Mouse (Mus musculus) brain, embryonic 18.5 days (tissue): ENCODE measurements around the gene Apoa1.
A peak's percentile ranks its signal among the peaks of the same experiment; 100 is the strongest.

Experiments used
- DNase-seq: peaks from one replicate; pipeline ENCODE4 v3.0.0-alpha.2; 2012; ENCODE audit warnings: low read depth, low spot score

Gene Apoa1

DNA sequence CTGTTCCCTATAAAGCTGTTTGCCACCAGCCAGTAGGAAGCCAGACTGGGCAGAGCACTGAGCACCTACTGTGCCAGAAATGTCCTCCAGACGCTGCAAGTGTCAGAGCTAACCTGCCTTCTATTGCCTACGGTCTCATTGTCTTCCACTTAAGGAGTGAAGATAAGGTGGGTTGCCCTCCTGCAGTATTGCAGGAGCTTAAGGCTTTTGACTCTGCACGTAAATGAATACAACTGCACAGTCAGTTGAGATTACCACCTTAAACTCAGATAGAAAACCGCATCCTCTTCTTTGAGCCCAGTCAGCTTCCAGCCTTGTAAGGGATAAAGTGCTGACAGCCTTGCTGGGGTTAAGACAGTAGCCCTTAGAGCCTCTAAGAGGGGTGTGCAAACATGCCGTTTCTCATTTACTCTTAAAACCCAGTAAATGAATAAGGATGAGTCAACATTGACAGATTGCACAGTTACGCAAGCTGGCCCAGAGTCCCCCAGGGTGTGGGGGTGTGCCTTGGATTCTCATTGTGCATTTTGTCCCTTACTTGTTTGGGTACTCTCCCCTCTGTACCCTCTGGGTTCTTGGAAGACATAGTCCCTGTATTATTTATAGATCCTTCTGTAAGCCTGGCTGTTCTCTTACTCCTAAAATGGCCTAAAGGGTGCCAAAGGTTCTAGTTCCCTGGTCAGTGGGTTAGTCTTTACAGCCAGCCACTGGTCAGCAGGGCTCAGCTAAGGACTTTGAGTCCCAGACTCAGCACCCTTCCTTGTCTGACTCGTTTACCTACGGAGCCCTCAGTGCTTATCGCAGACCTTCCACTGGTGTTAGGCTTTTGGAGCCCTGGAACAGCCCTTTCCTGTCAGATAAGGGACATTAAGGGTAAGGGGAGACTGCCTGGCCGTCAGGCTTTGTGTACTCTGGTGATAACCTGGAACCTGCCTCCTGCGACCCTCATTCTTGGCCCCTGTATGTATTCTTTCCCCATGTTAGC, 12.8 kb upstream of the Apoa1 start:
- DNase-seq: no peak

DNA sequence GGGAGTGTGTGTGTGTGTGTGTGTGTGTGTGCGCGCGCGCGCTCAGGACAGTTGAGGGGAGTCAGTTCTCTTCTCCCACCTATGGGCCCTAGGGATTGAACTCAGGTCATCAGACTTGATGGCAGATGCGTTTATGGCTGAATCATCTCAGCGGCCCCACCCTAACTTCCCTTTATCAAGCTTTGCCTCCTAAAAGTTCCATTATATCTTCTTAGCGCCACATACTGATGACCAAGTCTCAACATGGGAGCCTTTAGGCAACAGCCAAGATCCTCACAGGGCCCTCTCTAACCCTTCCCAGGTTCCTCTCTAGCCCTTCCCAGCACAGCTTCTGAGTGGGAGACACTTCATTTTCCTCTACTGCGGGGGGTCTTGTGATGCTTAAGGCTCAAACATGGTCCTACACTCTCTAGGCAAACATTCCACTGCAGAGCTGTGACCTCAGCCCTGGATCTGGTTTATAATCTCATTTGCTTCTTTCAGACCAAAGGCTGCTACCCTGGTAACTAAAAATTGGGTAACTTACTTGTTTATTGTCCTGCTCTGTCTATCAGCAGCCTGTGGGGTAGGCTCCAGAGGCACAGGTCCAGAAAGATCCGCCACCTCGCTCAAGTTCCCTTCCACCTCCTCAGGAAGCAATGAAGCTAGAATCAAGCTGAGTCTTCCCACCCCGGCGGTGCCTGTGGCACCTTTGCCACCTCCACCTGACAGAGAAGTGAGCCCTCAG, 11.5 kb upstream of the Apoa1 start:
- DNase-seq: no peak

GRCm38 (mm10) chr9:46218176-46218575, 10.2 kb upstream of the Apoa1 start:
- no peak for DNase-seq

DNA sequence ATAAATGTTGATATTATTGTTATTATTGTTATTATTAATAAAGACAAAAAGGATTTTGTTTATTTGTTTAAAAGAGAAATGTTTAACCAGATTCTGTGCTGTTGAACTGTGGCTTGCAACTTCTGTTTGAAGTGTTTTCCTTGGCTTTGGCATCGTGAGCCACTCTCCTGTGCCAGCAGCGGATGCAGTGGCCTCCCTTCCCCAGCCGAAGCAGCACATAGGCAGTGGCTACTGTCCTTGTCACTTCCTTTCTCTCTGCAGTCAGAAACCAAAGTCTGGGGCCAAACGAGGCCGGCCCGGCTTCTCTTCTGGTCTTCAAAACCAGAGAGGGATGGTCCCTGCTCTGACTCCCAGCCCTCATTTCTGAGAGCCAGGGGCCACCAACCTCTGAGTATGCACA, 5.3 kb upstream of the Apoa1 start:
- no peak for DNase-seq

DNA sequence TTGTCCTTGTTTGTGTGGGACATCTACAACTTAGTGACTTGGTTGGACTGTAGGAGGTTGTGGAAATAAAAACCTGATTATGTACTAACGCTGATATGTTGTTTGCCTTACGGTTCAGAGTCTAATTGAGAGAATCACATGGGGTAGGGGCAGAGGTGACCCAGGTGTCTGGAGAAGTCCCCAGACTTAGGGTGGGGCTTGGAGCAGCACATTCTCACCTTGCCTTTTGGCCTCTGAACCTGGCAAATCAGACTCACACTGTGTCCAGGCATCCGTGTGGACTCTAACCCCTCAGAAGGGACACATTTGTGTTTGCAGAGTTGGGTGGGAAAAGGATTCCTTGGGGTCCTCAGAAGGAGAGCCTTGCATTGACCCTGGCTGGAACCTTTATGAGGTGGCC, 4.3 kb upstream of the Apoa1 start:
- DNase-seq: no peak

DNA sequence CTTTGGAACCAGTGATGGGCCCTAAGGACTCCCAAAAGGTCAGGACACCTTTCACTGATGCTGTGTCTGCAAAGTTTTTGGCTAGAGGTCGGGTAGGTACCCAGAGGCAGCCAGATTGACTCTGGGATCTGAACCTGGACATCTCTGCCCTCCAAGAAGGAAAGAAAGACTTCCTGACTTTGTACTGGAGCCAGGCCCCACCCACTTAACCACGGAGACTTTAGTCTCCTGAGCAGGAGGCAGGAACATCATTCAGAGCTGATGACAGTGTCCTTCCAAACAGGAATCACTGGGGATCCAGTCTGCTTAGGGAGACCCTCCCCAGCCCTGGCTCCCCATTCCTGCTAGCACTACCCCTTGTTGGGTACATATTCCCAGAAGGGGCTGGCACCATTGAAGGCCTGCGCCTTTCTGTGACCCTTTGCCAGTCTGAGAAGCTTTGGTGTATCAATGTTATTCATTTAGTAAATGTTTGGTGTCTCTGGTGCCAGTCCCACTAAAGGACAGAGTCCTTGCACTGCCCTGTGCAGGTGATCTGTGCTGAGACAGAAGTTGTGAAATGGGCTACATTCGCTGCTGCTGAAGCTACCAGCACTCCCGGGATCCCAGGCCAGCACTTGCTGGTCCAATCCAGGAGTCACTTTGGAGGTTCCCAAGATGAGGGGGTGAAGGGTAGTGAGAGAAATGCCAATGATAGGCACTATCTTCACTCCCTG, 3.3 kb upstream of the Apoa1 start:
- DNase-seq: no peak

DNA sequence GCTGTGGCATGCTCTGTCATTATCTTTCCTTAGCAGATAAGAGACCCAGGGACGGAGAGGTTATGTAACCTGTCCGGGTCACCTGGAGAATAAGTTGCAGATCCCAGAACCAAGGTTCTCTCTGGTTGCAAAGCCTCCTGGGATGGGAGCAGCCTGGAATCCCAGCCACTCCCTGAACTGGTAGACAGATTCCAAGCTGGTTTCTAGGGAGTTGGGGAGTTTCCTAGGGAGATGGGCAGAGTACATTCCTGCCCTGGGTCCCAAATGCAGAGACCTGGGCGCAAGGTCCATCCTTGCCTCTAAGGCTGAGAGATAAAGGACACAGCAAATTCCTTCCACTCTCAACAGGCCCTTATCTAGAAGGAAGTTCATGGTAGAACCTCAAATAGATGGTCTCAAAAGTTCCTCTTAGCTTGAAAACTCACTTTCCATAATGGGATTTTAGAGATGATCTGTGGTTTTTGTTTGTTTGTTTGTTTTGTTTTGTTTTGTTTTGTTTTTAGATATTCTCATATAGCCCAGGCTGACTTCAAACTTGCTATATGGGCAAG, 1.2 kb upstream of the Apoa1 start:
- DNase-seq: no peak

DNA sequence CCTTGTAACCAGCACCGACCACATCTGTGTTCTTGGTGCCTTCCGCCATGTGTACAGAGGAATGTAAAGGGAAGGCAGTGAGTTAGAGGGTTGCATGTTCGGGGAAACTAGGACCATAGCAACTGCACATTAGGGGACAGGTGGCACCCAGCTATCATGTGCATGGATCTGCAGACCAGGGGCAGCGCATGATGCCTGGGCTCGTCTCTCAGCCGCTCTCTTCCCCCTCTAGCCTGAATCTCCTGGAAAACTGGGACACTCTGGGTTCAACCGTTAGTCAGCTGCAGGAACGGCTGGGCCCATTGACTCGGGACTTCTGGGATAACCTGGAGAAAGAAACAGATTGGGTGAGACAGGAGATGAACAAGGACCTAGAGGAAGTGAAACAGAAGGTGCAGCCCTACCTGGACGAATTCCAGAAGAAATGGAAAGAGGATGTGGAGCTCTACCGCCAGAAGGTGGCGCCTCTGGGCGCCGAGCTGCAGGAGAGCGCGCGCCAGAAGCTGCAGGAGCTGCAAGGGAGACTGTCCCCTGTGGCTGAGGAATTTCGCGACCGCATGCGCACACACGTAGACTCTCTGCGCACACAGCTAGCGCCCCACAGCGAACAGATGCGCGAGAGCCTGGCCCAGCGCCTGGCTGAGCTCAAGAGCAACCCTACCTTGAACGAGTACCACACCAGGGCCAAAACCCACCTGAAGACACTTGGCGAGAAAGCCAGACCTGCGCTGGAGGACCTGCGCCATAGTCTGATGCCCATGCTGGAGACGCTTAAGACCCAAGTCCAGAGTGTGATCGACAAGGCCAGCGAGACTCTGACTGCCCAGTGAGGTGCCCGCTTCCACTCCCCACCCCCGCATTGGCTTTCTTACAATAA, 1.4 kb downstream of the Apoa1 start:
- peak; percentile 80 for DNase-seq

DNA sequence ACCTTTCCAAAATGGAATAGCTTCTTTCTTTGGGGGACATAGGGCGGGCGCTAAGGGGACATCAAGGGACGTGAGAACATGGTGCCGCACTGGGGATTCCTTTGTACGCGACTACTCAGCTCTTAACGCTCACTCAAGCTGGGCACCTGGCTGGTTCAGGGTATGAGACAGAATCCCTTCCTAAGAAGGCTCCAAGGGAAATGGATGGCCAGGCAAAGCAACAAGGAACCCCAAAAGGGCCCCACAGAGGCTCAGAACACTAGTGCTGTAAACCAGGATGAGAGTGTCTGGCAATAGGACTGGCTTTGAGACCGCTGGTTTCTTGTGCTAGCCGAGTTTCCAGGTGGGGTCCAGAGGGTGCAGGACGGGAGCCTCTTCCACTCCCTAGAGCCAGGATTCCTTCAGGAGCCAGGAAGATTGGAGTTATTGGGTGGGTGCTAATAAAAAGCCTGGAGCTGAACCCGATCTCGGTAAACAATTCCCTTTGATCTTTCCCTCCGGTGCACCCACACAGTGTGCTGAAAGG, 2.1 kb downstream of the Apoa1 start:
- peak; percentile 1 for DNase-seq

- DNase-seq: no peak
Measured at GRCm38 (mm10) chr9:46235196-46235595, 6.8 kb downstream of the Apoa1 start.

DNA sequence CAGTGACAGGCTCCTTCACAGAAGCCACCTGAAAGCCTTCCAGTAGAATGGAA, 7.0 kb downstream of the Apoa1 start, which contains the start of gene Apoc3:
TSS of gene Apoc3 (minus strand) at position 41 of the 53 bp plus-strand sequence.
- DNase-seq: no peak

DNA sequence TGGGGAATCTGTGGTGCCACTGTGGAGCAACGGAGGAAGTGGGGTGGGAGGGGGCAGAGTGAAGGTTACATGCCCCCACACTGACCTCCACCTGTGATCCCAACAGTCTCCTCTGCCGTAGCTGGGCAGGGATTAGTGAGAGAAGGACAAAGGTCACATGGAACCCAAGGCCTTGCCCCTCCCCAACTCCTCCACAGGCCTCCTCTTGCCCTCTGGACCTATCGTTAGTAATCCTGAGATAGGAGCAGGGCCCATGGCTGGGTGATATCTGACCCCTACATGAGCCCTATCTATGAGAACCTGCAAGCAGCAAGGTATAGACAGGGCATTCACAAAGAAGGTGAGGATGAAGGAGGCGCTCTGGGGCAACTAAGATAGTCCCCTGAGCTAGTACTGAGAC, 7.3 kb downstream of the Apoa1 start:
- DNase-seq: no peak

GRCm38 (mm10) chr9:46238850-46239249, 10.5 kb downstream of the Apoa1 start:
- DNase-seq: no peak

DNA sequence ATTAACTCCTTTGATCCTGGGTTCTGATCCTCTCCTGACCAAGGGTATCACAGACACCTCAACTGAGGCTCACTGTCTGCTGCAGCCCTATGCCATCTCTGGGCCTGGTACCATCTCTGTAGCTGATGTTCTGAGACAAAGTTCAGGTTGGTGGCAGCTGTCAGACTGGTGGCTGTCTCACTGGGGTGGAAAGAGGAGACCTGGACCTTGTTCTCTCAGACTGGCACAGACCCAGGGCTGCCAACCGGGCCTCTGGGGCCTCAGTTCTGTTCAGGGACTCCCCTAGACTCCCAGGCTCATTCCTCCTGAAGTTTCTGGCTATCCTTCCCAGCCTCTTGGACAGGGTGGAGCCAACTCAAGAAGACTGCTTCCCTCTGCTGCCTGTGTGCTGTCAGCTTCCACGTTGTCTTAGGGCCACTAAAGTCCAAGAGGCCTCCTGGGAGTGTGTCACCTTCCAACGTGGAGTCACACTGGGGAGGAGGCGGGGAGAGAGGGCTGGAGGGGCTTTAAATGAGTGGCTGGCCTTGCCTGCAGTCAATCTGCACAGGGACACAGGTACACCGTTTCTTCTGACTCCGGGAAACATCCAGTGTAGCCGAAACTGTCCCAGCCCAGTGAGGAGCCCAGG, 12.3 kb downstream of the Apoa1 start, which contains the start of gene Apoa4:
TSS of gene Apoa4 (plus strand) at position 171 of the 628 bp plus-strand sequence.
- DNase-seq: no peak

DNA sequence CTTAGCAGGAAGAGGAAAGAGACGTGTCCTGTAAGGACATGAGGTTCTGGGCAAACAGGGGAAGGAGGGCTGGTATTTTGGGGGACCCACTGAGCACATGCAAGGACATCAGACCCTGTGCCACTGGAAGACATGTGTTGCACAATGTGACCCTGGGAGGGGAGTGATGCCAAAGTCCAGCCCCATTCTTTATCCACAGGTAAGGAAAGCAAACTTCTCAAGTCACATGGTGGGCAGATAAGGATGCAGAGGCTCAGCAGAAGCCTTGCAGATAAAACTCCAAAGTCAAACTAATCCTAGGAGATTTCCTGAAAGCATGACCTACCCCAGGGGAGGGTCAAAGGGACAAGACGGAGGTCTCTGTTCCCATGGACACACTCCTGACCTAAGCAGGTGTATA, 13.4 kb downstream of the Apoa1 start:
- DNase-seq: no peak

DNA sequence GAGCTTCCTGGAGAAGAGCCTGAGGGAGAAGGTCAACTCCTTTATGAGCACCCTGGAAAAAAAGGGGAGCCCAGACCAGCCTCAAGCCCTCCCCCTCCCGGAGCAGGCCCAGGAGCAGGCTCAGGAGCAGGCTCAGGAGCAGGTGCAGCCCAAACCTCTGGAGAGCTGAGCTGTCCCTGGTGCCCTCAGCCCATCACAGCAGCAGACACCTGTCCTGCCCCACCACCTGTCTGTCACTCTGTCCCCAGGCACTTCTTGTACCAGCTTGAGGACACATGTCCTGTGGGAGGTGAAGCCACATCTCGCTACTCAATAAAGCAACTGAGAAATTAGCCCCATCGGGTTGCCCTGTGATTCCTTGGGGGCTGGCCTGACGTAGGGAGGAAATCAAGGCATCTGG, 14.7 kb downstream of the Apoa1 start:
- DNase-seq: no peak

- DNase-seq: no peak
Measured at GRCm38 (mm10) chr9:46243584-46243983, 15.2 kb downstream of the Apoa1 start.

- DNase-seq: peak; percentile 67
Measured at GRCm38 (mm10) chr9:46246752-46247324, 18.5 kb downstream of the Apoa1 start.

DNA sequence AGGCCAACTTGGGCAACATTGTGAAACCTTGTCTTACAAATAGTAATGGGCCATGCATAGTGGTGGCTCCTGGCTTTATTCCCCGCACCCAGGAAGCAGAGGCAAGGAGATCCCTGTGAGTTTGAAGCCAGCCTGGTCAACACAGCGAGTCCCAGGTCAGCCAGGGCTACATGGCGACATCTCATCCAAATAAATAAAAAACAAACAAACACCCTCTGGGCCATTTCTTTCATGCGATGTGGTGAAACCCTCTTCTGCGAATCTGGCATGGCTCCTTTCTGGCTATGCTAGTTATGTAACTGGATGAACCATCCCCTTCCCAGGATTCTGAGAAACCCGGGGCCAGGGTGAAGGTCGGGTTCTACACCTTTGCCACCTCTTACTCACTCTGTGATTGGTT, 27.8 kb downstream of the Apoa1 start:
- no peak for DNase-seq

DNA sequence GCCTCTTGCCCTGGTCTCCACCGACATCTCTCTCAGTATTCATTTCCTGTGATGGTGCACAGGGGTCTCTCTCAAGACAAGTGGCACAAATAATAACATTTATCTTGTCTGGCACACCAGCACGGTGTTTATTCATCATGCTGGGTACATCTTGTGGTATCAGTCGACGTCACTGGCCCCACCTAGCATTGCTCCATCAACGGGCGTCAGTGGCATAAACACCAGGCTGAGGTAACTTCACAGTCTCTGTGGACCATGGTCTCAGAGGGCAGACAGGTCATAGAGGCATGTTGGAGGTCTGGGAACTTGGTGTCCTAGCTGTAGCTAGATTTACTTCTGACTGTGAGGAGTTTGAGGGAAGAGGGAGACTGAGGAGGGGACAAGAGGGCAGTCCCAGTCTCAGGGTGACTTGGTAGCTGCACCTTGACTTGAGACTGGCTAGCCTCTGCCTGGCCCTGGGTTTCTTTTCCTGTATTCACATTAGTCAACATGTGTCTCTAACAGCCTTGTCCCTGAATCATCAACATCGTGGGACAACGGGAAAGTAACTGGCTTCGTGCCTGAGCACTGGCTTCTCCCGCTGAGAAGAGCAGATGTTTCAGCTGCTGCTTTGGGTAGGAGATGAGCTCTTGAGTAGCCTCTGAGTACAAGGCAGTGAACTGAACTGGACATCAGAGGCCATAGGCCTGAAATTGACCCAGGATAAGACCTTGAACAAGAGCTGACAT, 28.4 kb downstream of the Apoa1 start:
- DNase-seq: no peak
